Mouse (Mus musculus) c-Kit-positive CD71-negative TER-119-negative erythroid progenitor cells, embryonic 14.5 days (primary cell): ENCODE measurements around the gene Abhd16a.
A peak's percentile ranks its signal among the peaks of the same experiment; 100 is the strongest.

Source experiments
- DNase-seq: peaks from one replicate; pipeline ENCODE4 v3.0.0-alpha.2; 2013; ENCODE audit warnings: low read depth

Abhd16a gene

DNA sequence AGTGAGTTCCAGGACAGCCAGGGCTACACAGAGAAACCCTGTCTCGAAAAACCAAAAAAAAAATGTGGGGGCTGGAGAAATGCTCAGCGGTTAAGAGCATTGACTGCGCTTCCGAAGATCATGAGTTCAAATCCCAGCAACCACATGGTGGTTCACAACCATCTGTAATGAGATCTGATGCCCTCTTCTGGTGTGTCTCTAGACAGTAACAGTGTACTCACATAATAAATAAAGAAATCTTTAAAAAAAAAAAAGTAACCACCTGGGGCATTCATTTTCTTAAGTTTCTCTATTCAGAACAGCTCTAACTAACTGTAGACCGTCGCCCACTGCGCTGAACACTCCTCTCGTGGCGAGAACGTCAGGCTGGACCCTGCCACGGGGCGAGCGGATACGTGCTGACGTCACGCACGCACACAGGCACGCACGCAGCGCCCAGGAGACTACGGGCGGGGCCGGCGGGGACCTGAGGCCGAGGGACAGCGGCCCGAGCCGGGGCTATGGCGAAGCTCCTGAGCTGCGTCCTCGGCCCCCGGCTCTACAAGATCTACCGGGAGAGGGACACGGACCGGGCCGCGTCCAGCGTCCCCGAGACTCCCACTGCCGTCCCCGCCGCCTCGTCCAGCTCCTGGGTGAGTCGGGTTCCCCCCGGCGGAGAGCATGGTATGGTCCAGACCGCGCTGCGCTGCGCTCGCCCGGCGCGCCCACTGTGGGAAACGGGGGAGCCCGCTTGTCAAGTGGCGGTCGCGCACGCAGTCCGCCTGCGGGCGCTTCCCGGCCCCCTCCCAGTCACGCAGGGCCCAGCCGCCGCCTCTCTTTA is at the start of gene Abhd16a:
Abhd16a (plus strand) TSS at position 439 of the 820 bp plus-strand sequence.
- DNase-seq, result peak; percentile 83

DNA sequence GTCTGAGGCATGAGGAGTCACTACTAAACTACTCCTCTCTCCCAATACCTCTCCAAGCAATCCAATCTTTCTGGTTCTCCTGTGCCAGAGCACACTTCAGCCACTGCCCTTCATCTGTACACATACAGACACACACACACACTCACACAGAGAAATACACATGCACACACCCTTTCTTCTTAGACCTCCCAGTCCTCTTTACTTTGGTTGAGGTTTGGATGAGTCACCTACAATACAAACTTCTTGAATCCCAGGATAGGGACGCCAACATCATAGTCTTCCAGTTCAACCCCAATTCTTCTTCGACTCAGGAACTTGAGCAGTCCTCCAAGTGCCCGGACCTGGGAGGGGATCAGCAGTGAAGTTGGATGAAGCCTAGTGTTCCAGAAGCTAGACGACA is 45.3 kb upstream of the Abhd16a start:
- no peak for DNase-seq

DNA sequence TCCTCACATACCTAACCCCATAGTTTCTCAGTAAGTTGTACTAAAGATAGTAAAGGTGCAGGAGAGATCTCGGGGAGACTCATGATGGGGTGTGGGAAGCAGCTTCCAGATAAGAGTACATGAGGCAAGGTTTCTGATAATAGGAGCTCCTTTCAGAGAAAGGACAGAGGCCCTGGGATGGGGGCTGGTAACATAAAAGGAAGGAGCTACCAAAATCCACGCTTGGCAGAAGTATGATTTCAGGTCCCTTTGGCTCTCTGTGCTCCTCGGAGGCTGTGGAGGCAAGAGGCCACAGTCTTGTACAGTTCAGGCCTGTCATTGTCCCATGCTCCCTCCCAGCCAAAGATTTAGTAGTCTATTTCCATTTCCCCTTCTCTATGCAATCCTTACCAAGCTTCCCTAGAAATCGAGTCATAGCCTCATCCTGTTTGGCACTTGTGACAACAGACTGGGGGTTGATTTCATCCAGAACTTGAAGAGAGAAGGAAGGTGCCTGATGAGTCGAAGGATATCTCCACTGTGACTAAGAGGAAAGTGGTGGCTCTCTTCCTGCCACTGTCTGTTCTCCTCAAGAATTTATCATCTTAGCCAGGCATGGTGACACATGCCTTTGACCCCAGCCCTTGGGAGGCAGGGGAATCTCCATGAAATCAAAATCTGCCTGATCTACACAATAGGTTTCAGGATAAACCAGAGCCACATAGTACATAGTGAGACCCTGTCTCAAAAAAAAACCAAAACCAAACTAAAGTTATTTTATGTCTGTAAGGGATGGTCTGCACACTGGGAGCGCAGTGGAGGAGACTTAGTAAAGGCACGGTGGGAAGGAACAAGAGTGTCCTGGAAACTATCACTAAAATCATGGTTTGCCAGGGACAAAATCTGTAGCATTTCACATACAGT is 43.9 kb upstream of the Abhd16a start:
- DNase-seq, result no peak

DNA sequence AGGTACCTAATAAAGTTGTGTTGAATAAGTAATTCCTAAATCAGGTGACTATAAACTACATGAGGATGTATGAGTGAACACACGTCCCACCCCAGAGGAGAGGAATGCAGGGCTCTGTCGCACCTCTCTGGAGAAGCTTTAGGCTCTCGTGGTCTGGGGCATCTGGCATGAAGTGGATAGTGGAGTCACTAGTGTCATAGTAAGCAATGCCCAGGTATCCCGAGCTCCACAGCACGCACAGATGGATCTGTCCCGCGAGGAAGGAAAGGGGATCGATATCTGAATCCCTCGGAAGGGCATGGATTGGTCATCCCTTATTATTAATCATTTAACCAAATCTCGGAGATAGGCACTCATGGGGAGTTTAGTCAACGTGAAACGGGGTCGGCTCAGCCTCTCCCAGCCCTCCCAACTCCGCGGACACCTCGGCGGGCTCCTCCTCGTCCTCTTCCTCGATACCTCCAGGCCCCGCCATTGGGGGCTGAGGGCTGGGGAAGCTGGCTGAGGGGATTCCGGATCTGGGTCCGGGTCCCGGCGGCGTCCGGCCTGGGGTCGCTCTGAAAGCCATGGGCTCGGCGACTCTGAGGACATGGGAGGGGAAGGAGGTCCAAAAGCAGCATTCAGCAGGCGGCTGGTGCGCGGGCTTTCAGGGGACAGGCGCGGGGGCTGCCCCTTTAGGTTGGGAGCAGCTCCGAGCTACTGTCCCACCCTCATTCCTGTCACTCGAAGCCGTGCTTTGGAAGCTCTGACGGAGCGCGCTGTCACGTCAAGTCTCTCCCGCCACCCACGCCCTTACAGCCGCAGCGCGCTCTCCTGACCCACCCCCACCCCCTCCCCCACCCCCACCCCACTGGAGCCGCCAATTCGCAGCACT is 43.0 kb upstream of the Abhd16a start:
- DNase-seq, result no peak

DNA sequence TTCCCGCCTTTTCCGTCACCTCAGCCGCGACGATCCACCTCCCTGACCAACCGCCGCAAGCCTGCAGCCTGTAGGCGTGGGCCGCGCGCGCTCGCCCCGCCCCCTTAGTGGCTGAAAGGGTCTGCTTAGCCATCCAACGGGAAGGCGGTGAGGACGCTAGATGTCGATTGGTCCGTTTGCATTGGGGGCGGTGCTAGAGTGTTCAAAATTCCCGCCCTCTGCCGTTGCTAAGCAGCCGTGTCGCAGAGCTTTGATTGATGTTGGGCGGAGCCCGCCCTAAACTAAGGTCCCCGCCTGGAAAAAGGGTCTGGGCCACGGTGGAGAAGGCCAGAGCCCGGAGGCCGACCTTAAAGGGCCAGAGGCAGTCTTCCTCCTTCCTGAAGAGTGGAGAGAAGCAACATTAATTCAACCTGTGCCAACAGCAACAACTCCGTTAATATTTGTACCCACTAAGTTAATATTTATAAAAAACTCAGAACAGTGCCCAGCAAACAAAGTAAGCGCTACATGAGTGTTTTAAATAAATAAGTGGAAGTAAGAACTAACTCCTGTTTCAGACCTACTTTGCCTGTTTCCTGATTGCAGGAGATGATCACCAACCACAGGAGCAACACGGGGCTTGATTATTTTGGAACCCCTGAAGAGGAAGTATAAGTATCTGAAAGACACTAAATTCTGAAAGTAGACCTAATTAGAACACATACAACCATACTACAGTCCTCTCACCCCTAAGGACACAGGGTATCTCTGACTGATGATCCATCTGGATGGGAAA is 42.2 kb upstream of the Abhd16a start, which contains the start of gene Msh5:
Msh5 (minus strand) TSS at position 65 of the 775 bp plus-strand sequence.
- DNase-seq, result peak; percentile 98

DNA sequence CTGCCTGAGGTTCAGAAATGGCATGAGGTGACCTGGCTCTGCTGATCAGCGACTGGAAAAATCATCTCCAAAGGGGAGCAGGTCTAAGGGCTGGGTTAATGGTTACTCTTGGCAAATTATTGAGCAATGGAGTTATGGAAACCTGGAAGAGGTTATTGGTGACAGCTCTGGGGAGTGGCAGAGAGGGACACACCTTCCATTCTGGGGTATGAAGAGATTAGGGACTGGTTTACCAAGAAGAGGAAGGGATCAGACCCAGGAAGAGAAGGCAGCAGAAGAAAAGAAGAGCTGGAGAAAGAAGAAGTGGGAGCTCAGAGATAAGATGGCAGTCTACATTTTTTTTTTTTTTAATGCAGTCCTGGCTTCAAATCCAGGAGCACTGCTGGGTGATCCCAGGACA is 41.4 kb upstream of the Abhd16a start:
- DNase-seq, result no peak

DNA sequence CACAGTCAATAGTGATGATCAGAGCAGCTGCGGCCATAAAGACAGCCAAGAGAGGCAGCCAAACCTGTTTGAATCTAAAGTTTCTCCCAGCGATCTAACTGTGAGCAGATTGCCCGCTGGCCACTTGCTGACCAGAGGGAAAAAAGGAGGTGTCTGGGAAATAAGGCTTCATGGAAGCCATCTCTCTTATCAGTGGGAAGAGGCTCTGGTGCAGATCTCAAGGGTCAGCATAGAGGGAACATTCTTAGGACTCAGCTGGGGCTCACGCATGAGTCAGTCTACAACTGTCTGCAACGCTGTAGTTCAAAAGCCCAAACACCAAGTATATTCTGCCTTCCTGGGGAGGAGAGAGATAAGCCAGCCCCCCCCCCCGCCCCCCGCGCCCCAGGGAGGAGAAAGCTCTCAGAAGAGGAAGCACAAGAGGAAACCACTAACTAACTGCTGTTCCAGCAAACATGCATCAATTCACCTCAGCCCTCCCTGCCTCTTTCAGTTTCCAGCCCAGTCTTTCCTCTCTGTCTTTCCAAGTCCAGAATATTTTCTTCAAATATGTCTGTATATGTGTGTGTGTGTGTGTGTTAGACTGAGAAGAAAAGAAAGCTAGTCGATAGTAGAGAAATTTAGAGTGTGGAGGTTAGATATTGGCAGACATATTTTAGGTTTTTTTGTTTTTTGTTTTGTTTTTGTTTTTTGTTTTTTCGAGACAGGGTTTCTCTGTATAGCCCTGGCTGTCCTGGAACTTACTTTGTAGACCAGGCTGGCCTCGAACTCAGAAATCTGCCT is 40.7 kb upstream of the Abhd16a start:
- no peak for DNase-seq

DNA sequence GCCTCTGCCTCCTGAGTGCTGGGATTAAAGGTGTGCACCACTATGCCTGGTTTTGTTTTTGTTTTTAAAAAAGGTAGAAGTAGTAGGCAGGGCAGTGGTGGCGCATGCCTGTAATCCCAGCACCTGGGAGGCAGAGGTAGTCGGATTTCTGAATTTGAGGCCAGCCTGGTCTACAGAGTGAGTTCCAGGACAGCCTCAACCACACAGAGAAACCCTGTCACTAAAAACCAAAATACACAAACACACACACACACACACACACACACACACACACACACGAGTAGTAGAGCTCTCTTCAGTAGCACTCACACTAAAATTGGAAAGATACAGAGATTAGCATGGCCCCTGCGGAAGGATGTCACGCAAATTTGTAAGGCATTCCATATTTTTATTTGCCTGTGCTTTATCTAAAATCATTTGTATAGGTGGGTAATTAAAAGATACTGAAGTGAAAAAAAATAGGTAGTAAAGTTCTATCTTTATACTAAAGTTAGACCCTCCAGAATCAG is 40.1 kb upstream of the Abhd16a start:
- DNase-seq, result no peak

DNA sequence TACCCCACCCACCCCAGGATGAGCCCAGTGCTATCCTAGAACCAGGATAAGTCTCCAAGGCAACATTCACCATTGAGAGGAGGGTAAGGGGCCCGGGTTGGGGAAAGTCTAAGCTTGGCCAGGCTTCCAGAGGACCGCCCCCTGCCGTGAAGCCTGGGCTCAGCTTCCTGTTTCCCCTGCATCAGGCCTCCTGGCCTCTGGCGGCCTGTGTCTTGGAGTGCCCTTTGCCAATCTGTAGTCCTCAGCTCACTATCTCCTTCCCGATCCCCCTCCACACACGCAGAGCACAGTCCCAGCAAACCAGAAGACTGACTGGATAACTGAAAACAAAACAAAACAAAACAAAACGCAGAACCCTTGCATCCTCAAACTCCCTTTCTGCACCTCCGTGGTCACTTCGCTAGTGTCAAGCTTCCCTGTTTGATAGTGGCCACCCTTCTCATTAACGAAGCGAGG is 39.5 kb upstream of the Abhd16a start, which contains the start of gene Clic1:
Clic1 (plus strand) TSS at position 406 of the 456 bp plus-strand sequence.
- DNase-seq, result no peak

DNA sequence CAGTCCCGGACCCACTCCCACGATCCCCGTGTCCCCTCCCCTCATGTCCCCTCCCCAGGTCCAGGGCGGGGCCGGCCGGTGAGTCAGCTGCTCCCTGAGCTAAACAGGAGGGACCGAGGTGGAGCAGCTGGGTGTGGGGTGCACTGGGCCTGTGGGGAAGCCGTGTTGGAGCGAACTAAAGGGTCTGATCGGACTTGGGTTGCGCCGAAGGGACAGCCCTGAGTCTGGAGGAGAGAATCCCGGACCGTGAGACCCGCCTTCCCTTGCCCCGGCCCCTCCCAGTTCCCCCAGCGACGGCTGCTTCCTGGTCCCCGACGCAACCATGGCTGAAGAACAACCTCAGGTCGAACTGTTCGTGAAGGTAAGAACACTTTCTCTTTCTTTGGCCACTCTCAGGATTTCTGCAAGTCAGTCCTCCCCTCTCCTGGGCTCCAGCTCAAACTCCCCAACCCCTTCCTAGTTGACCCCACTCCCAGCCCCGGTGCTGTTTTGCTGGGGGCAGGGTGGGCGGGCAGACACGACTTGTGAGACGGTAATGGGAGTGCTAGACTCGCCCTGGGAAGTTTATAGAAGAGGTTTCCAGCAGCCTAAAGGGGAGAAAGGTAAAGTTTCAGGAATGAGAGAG is 38.8 kb upstream of the Abhd16a start:
- DNase-seq, result no peak

DNA sequence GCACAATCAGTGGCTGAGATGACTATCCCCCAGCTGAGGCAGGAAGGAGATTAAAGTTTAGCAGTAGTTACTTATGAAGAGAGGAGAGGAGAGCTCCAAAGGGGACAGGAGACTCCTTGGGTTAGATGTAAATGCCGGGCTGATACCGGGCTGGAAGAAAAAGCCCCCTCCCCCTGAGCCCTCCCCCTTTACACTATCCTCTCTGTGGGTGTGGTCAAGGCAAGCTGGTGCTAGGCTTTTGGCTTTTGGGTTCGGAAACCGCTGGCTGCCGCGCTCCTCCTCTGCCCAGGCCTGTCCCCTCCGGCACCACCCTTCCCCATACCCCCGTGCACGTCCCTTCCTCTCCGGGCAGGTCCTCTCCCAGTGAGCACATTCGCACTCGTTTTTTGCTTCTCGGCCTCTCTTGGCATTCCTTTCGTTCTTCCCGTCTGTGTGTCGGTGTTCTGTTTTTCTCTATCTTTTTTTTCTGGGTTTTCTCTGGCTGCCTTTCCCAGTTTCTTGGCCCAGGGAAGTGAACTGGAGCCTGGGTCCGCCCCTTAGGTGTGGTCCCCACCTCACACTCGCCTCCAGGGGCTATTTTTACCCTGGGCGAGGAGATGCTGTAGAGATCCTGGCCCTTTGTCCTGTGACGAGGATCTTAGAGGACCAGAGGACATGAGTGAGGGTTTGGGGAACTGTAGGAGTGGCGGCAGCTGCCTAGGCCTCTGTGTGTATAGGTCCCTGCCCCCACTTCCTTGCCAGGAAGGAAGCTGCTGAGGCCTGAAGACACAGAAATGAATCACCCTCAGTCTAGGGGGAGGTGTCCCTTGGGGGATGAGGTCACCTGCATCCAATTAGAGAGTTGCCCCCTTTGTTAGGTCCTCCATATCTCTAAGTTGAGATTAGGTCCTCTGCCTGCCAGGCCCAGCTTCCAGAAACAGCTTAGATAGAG is 37.6 kb upstream of the Abhd16a start:
- peak; percentile 90 for DNase-seq

DNA sequence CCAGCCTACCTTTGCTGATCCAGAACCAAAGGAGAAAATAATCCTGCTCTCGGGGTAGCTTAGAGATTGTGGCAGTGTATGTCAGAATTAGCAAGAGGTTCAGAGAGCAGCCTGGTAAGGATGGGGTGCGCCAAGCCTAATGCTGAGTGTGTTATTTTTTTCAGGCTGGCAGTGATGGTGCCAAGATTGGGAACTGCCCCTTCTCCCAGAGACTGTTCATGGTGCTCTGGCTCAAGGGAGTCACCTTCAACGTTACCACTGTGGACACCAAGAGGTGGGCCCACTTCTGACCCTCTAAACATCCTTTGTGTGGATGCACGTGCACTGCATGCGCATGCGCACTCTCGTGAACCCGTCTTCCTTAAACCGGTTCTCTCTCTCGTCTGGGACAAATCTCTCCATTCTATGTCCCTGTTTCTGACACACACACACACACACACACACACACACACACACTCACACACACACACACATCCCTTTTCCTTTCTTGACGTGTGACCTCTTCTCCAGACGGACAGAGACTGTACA is 36.7 kb upstream of the Abhd16a start:
- no peak for DNase-seq

DNA sequence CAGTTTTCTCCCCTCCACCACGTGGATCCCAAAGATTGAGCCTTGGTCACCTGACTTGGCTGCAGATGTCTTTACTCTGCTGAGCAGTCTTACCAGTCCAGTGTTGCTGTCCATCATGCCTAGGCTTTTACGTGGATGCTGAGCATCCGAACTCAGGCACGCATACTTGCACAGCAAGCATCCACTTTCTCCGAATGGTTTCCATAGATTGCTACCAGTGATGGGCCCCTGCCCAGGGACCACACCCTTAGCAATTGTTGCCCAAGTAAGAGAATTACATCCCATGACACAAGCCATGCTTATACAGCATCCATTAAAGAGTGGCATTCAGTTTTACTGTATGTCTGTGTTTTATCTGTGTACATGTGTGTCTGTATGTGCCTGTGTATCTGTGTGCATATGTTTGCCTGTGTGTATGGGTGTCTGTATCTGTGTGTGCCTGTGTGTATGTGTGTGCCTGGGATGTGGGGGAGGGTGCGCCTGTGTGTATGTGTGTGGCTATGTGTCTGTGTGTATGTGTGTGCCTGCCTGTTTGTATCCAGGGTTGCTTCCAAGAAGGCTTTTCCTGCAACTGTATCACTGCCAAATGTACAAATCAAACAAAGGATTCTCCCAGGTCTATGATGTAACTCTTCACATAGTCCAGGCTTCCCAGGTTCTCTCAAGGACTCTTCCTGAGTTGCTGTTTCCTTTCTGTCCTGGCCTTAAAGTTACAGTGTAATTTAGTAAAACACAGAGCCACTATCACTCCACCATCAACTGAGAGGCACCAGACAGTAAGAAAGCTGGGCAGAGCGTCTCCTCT is 33.2 kb upstream of the Abhd16a start:
- no peak for DNase-seq

DNA sequence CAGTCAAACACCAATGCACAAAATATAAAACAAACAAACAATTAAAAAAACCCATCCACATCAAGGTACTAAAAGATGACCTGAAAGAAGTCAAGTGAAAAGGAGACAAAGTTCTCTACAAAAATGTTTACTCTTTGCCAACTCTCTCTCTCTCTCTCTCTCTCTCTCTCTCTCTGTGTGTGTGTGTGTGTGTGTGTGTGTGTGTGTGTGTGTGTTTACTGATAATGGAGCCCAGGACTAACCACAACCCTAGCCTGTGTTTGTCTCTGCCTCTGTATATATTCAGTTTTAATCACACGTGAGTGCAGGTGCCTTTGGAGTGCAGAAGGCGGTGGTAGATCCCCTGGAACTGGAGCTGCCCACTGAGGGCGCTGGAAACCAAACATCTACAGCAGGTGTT is 32.0 kb upstream of the Abhd16a start:
- no peak for DNase-seq

DNA sequence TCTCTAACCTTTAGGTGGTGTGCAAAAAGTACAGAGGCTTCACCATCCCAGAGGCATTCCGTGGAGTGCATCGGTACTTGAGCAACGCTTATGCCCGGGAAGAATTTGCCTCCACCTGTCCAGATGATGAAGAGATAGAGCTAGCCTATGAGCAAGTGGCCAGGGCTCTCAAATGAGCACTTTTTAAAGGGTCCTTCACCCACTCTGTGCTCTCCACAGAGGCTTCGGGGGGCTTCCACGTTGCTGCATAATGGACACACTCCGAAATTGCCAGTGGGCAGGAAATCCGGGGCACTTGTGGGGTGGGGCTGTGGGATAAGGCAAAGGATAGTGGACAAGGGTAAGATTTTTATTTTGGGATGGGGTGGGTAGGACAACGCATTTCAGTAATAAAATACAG is 30.7 kb upstream of the Abhd16a start:
- DNase-seq, result no peak

DNA sequence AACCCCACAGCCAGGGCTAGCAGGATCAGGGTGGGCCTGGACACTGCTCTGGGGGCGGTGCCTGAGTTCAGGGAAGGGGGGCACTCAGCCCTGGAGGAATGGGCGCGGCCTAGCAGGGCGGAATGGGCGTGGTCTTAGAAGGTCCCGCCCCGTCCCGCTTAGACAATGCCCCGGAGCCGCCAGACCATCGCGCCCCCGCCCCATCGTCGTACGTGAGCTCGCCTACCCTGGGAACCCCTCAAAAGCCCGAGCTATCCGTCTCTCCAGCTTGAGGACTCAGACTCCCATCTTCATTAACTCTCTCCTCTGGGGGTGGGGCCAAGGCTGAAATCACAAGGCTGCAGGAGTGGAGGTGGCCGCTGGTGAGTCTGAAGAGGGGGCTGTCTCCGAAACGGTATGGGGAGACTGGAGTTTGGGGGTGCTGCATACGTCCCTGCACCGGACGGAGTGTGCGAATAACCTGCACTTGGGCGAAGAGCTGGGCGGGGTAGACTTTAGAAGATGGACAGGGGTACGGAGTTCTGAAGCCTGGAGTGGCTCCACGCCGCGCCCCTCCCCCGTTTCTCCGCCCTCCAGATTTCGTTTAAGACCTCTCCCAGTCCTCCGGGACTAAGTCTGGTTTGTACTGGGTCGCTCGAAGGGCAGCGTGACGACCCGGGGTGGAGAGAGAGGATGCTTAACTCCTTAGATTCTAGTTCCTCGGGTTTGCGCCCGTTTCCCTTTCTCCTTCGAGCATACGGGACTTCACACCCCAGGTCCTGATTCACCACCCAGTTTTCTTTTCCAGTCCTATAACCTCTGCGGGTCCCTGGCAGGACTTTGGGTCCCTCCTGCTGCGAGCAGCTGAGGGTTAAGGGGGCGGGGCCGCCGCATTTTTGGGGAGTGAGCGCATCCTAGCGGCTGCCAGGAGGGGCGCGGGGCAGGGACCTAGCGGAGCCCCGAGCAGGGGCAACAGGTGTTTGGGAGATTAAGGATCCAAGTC is 29.9 kb upstream of the Abhd16a start, which contains the start of gene Ddah2:
Ddah2 (plus strand) TSS at position 125 of the 982 bp plus-strand sequence.
- DNase-seq, result no peak
